Mouse (Mus musculus) olfactory bulb, adult 2 months (tissue): ENCODE measurements at regions not wholly inside any gene's neighbourhood (a gene's known extent, or its start where the extent isn't known, plus 50 kb on each side); places are given as distances from the start of the nearest gene placed in this dataset.

Source experiments
- CTCF ChIP-seq: fragments of 200-500 bp; IDR thresholded peaks from 2 replicates; pipeline ENCODE4 v1.5.1; 2012; ENCODE audit warnings: low read depth, mild to moderate bottlenecking, low read length, moderate library complexity; ENCODE audit not compliant: insufficient read depth
- POLR2A ChIP-seq: fragments of 200-500 bp; IDR thresholded peaks from 2 replicates; pipeline ENCODE4 v1.6.1; 2012; ENCODE audit warnings: mild to moderate bottlenecking, low read depth, low read length, moderate library complexity; ENCODE audit not compliant: insufficient read depth

DNA sequence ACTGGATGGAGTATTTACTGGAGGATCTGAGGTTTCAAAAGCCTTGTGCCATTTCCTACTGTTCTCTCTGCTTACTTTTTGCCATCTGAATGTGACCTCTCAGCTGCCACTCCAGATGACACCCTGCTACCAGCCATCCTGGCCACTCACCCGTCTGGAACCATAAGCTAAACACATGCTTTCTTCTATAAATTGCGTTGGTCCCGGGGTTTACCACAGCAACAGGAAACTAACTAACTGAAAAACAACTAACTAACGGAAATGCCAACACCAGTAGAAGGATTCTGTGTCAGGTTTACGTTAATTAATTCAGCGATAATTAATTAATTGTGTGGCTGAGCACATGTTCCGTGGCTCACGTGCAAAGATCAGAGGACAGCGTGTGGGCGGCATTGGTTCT, 169.8 kb upstream of the Zfp618 start:
- TF ChIP-seq POLR2A, result no peak
- TF ChIP-seq CTCF, result no peak
